Mouse (Mus musculus) brain, adult 2 months (tissue): ENCODE data around the gene Slc29a1.
"Not testable (repeated sequence)": the region's sequence is repeated elsewhere in the genome, so short reads cannot be mapped to it uniquely, and the experiment has no call there.

Experiments used
- DNase-seq: peaks from one replicate; pipeline ENCODE4 v3.0.0; 2011; ENCODE audit warnings: low read depth, low spot score

Gene Slc29a1

DNA sequence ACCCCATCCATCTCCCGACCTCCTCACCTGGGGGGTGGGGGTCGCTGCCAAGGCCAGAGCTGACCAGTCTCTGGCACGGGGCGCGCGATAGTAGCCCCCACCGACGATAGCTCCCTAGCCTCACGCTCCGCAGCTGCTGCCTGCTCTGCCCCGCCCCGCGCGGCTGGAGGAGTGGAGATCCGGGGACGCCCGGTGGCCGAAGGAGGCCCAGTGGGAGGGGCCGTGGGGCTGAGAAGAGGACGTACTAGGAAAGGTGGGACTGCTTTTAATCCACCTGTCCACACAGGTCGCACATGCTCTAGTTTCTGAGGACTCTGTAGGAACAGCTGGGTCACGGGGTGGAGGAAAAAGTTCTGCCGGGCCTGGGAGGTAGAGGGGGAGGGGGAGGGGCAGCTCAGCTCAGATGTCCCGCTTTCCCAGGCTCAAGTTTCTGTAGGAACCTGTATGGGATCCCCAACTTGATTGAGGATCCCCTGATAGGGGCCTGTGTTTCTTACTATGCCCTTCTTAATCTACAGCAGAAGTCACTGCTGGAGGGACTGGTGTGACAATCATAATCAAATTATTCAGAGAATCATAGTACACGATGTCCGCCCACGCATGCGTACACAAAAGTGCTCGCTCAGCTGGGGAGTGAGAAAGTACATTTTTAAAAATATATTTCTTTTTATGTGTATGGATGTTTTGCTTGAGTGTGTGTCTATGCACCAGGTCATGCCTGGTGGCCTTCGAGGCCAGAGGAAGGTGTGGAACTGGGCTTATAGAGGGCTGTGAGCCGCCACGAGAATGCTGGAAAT lies at the start of gene Slc29a1:
Gene Slc29a1, minus strand, starts transcription at position 161 of the 797 bp plus-strand sequence.
- DNase-seq: no peak

DNA sequence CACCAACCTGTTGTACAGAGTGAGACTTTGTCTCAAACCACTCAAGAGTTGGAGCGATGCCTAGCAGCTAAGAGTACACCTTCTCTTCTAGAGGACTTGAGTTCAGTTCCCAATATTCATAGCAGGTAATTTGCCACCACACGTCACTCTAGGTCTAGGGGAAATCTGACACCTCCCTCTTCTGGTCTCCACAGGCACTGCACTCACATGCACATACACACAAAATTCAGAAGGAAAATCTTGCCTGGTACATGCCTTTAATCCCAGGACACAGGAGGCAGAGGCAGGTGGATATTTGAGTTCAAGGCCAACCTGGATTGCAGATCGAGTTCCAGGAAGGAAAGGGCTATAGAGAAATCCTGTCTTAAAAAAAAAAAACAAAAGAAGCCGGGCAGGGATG lies 44.8 kb upstream of the Slc29a1 start:
- DNase-seq: no peak

DNA sequence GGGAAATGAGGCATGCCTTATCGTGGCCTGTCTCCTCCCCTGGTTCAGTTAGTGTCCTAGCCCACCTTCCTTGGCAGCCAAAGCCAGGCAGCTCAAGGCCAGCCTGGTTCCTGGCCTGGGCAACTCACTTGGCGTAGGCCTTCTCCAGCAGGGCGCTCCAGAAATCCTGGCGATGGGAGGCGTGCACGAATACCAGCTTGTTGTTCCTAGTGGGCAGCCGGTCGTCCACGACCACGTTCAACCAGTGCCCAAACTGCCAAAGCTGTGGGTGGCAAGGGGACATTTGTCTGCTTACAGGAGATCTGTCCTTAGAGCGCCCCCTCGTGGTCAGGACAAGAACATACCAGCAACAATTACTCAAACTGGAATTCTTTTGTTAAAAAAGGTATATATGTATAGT lies 43.3 kb upstream of the Slc29a1 start:
- DNase-seq: peak; percentile 87

DNA sequence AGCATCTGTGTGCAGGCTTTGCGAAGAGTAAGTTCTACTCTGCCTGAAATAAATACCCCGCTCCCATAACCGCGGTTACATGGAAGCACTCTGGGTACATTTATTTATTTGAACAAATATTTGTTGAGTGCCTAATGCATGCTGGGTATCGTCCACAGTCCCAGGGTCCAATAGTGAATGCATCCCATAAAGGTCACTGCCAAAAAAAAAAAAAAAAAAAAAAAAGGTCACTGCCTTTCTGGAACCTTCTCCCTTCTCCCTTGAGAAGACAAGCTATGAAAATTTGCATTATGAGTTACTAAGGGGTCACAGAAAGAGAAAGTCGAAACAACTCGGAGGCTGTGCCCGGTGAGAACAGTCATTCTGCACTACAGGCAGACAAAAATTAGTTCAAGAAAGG lies 42.6 kb upstream of the Slc29a1 start:
- no peak for DNase-seq

DNA sequence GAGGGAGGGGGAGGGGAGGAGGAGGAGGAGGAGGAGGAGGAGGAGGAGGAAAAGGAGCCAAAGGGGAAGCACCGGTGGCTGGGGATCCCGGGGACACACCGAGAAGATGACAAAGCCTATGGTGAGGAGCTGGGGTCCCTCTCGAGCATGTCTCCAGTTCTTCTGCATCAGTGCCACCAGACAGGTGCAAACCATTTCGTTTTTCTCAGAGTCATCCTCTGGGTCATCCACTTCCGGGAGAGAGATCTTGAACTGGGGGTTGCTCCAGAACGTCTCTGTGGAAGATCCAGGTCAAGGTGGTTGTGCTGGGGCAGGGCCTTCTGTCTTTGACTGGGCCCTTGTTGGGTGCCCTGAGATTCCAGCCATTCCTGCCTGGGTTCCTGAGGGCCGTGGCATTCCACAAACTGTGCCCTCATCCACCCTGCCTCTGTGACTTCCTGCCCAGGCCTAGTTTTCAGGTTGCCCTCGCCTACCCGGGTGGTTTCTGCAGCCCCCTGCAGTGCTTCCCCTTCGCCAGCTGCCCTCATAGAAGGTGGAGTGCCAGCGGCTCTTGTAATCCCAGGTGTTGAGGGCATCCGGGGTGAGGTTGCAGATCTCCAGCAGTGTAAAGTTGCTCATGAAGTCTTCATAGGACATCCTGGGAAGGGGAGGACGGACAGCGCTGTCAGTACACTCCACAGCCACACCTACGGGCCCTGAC lies 39.3 kb upstream of the Slc29a1 start:
- DNase-seq: no peak

DNA sequence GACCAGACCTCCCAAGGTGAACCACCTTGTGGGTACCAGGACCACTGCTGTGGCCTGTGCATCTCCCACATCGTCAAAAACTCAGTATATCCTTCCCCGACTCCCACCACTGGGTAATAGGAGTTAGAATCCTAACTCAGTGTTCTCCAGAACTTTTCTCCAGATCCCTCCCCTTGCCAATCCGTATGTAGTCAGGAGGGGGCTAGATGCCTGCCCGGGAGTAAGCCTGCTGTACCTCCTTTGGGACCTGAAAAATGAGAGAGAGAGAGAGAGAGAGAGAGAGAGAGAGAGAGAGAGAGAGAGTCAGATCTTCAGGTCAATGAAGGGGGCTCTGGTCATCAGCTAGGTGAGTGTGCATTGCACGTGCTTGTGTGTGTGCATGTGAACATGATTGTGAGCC lies 34.6 kb upstream of the Slc29a1 start:
- DNase-seq: no peak

DNA sequence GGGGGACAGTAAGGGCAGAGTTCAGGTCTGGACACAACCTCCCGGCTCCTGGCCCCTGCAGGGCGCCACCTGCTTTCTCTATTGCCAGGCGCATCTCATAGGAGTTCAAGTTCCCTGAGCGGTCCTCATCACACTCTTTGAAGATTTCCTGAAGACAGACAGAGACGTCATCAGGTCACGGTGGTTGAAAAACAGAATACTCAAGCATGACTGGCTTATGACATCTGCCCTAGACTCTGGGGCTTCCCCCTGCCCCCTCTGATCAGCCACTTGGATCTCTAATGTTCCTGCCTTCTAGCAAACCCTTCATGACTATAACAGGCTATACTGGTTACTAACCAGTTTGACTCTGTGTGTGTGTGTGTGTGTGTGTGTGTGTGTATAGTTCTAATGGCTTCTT lies 32.5 kb upstream of the Slc29a1 start:
- DNase-seq: no peak

DNA sequence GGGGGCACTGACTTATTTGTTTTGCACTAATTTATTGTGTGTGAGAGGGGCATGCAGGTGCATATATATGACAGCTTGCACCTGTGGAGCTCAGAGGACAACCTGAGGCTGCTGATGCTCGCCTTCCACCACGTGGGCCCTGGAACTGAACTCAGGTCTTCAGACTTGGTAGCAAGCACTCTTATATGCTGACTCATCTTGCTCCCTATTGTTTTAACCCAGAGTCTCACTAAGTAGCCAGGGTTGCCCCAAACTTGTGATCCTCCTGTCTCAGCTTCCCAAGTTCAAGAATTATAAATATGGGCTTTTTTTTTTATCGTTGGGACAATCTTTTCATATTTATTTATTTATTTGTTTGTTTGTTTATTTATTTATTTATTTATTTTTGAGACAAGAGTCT lies 31.6 kb upstream of the Slc29a1 start:
- no peak for DNase-seq

DNA sequence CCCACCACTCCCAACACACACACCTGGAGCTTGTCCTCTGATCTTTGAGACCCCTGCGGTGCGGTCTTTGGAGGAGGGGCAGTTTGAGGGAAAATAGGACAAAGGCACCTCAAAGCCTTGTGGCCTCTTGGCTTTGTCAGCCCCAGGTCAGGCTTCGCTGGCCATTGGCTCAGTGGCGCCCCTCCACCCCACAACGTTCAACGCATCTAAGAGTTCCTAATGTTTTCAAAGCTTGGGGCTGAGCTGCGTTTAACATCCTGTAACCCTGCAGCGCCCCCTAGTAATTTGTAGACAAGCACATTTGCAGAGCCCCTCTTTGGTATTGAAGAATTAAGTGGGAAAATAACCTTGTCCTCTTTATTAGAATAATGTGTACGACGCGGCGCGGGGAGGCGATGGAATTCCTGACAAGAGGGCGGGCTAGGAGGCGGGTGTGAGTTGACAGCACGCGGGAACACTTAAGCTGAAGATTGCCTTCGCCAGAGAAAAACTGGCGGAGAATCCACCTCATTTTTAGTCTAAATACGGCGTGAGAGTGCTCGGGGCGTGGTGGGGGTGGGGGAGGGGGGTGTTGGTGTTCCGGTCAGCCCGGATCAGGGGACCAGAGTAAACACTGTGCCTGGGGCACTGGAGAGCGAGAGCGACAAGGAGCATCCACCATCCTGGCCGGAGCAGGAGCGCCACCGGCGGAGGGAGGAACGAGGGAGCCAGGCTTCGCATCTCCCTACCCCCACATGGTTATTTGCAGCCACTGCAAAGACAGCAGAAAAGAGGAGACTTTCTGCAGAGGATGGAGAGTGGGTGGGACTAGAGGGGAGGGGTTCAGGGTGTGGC lies 30.7 kb upstream of the Slc29a1 start:
- peak; percentile 91 for DNase-seq

DNA sequence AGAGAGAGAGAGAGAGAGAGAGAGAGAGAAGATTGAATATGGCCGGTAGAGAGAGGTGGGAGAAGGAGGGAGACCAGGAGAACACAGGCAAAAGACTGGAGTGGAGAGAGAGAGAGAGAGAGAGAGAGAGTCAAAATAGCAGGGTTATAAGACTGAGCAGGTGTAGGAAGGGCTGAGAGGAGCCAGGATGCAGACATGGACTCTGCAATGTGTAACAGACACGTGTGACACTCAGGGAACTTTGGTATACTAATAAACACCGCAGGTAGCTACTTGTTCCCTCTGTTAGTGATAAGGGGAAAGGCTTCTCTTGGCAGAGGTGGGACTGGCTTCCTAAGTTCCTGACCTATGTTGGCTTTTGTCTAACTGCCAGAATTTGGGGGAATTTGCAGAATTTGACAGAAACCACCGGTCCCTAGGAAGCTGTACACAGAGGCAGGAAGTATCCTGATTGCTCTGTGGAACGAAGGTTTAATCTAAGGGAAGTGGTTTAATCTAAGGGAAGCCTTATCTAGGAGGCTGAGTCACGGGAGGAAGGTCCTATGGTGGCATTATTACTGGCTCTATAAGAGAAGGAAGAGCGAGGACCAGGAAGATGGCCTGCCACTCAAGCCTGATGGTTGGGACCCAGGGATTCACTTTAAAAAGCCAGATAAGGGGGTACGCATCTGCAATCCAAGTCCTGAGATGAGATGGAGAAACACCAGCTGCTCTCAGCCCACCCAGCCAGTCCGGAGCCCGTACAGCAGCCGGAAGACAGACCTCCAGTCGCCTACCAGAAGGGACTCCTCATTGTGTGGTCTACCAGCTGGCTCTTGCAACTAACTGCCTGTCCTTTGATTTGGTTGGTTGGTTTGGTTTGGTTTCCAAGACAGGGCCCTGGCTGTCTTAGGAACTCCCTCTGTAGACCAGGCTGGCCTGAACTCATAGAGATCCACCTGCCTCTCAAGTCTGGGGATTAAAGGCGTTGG lies 29.8 kb upstream of the Slc29a1 start:
- DNase-seq: no peak

DNA sequence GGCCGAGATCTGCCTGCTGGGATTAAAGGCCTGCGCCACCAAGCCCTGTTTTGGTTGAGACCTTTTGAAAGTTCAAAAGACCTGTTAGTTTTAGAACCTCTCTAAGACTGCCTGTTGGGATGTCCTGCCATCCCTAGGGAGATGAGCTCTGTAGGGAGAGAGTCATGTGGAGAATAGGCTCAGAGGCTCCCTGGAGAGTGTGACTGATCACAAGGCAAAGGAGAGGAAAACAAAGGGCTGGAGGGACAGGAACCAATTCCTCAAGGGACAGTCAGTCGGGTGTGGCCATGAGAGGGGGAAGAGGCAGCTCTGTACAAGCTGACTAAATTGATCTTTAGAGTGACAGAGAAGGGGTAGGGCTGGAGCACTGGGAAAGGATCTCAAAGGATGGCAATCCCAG lies 28.8 kb upstream of the Slc29a1 start:
- no peak for DNase-seq

DNA sequence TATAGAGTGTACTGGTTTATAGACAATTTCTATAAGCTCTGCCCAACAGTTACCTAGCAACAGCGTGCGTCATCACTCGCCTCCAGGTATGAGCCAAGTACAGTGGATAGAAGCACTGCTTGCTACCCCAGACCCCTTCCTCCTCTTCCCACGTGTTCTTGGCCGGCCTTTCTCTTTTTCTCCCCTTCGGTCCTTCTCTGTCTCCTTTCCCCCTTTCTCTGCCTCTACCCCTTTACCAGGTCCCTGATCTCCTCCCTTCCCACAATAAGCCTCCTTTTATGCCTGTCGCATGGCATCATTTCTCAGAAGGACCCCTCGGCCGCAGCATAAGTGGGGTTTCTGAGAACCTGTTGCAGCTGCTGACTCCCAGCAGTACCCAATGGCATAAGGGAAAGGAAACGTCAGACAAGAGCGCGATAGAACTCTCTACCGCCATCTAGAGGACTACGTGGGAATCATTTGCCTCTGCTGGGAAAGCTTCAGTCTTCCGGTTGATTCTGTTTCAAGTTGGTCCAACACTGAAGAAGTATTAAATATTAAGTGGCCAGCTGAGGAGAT lies 27.2 kb upstream of the Slc29a1 start:
- peak; percentile 92 for DNase-seq

DNA sequence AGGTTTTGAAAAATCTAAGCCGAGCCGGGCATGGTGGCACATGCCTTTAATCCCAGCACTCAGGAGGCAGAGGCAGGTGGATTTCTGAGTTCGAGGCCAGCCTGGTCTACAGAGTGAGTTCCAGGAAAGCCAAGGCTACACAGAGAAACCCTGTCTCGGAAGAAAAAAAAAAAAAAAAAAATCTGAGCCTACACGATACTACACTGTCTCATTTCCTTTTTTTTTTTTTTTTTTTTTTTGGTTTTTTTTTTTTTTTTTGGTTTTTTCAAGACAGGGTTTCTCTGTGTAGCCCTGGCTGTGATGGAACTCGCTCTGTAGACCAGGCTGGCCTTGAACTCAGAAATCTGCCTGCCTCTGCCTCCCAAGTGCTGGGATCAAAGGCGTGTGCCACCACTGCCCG lies 24.0 kb upstream of the Slc29a1 start:
- not testable (repeated sequence) for DNase-seq

DNA sequence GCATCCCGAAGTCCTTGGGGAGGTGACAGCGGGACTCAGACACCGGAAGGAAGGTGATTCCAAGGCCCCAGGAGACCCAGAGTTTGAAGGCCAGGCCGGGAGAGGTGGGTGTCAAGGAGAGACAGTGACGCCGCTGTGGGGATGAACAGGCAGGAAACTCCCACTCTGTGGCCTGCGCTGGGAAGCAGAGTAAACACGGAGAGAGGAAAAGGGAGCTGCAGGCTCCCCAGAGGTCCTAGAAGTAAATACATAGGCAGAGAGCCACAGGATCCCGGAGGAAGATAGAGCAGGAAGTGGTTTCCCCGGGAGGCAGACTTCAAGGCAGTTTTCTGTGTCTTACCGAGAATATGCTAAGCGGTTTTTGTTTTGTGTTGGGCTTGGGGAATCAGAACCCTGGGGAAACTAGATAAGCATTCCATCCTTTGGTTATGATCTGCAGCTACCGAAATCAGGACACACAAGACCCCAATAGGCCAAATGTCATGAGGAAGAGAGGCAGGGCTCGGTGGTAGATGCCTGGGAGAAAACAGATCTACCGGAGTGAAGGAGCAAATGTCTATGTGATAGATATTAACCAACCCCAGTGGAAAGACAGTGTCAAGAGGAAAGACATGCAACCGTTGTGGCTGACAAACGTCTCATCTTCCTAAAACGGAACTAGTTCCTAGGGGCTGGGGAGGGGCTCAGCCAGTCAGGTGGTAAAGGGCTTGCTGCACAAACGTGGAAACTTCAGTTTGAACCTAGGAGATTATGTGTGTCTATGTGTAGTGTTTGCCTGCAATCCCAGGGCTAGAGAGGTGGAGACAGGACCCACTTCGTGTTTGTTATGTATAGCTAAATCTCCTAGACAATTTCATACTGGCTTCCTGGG lies 20.2 kb upstream of the Slc29a1 start:
- DNase-seq: no peak

DNA sequence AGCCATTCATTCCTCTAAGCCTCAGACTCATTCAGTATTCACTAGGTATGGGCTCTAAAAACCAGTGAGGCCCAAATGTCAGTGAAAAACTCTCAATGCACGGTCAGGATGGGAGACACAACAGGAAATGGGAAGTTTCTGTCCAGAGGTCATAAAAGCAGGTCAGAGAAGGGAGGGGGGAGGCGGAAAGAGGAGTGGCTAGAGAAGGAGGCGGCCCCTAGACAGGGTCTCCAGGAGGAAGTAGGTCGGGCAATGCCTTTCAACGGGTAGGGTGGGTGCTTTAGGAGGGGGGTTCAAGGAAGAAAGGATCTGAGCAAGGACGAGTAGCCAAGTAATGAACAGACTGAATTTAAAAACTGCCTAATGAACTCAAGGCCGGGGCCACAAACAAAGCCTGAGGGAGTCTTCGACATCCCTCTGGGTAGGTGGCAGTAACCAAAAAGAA lies 19.6 kb upstream of the Slc29a1 start:
- DNase-seq: no peak

DNA sequence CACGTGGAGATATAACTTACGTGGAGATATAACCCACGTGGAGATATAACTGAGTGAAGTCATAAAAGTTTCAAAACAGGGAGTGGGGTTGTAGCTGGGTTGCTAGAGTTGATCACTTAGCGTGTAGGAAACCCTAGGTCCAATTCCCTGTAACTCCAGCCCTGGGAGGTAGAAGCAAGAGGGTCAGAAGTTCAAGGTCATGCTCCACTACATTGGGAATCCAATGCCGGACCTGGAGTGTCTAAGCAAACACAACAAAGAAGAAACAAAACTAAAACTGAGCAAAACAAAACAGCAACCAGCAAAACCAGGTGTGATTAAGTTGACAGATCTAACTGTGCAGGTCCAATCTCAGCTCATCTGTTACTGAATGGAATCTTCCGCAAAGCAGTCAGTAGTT lies 18.2 kb upstream of the Slc29a1 start:
- DNase-seq: no peak

DNA sequence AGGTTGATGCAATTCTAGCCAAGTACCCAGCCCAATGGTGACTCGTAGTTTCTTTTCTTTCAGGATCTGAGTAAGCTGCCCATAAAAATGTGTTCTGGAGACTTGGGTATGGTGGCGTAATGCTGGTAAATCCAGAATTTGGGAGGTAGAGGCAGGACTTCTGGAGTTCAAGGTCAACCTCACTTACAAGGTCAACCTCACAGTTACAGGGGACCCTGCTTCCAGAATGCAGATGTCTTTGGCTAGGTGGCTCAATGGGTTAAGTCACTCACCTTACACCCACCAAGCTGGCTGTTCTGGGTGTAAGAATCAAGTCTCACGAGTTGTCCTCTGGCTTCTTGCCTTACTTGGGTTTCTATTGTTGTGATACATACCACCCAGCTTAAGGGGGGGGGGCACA lies 17.3 kb upstream of the Slc29a1 start:
- no peak for DNase-seq

DNA sequence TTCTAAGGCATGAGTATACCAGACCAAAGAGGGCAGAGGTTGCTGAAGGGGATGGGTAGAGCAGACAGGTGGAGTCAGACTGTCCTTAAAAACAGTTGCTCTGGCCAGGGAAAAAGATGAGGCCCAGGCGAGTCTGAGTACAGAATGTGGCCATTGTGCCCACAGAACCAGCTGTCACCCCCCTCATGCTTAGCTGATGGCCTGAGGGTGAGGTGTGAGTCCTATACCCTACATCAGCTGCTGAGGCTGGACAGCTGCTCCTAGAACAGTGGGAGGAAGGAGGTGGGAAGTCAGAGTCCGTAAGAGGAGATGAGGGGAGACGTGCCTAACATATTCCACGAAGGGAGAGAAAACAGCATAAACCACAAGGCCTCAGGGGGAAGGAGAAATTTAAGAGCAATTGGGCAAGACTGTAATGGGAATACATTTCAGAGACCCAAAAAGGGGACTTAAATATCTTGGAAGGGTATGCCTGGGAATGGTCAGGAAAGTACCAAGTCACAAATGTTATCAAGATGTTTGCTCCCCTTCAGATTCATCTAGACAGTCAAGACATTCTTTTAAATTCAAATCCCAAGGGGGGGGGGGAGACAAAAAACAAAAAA lies 16.7 kb upstream of the Slc29a1 start:
- no peak for DNase-seq

DNA sequence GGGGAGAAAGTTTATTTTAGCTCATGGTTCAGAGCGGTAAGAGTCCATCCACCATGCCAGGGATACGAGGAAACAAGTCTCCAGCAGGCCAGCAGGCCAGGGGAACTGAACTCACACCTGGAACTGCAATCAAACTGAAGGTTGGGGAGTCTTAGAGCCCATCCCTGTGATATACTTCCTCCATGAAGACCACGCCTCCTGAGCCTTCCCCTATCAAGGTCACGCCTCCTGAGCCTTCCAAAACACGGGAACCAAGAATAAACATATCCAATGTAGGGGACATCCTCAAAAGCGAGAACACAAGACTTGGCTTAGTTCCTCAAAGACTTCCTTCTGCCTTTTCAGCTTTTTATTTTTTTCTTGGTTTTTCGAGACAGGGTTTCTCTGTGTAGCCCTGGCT lies 13.5 kb upstream of the Slc29a1 start:
- no peak for DNase-seq
